Mouse (Mus musculus): ENCODE measurements around the gene Utrn. TPM values are rescaled to one million over a fixed set of nuclear protein-coding genes. Genes with fewer than 3 reads are reported as not detected.

Utrn gene
- polyA plus RNA-seq, 1 experiment from 2014 or later = 89.8 TPM

GRCm38 (mm10) chr10:12423994-12424725, 445.0 kb downstream of the Utrn start:
- no peak overlapping the region for H3K27ac ChIP-seq (replicated peaks)
- no peak for ATAC-seq (ENCODE audit: insufficient number of reproducible peaks, low FRiP score, low TSS enrichment, low read depth)
- H3K36me3 ChIP-seq = no peaks in the 10 kb centered on the region
- WGBS = 77% methylated on average over 7 of the region's 7 CpGs
- no peak overlapping the region for H3K9ac ChIP-seq
- H3K27me3 ChIP-seq = no peaks in the 10 kb centered on the region
- H3K4me2 ChIP-seq (replicated peaks) = no peak overlapping the region
- no peaks in the 10 kb centered on the region for H3K9me3 ChIP-seq (replicated peaks)
- H3K4me3 ChIP-seq (replicated peaks) = no peak overlapping the region
- H3K4me1 ChIP-seq = no peaks in the 10 kb centered on the region

- Histone ChIP-seq H3K27ac (replicated peaks) (no peak overlapping the region), H3K4me1 (no peaks in the 10 kb centered on the region), H3K36me3 (peaks cover 12% of the 10 kb centered on the region), H3K27me3 (no peaks in the 10 kb centered on the region), H3K9ac (no peak overlapping the region), H3K4me2 (replicated peaks) (no peak overlapping the region), H3K4me3 (replicated peaks) (no peak overlapping the region), H3K9me3 (replicated peaks) (no peaks in the 10 kb centered on the region)
- 84% methylated on average over 3 of the region's 3 CpGs for WGBS
- ATAC-seq (ENCODE audit: insufficient number of reproducible peaks, low FRiP score, low TSS enrichment, low read depth) = no peak
Measured at GRCm38 (mm10) chr10:12414967-12415366, 454.2 kb downstream of the Utrn start.

- Histone ChIP-seq H3K4me3 (replicated peaks) (no peak overlapping the region), H3K4me2 (replicated peaks) (no peak overlapping the region), H3K9ac (no peak overlapping the region), H3K27ac (replicated peaks) (no peak overlapping the region), H3K4me1 (no peaks in the 10 kb centered on the region), H3K27me3 (no peaks in the 10 kb centered on the region), H3K36me3 (peaks cover 34% of the 10 kb centered on the region), H3K9me3 (replicated peaks) (no peaks in the 10 kb centered on the region)
- ATAC-seq (ENCODE audit: insufficient number of reproducible peaks, low FRiP score, low TSS enrichment, low read depth) = no peak
- 84% methylated on average over 12 of the region's 12 CpGs for WGBS
Measured at GRCm38 (mm10) chr10:12406338-12407110, 462.6 kb downstream of the Utrn start.

- no peak overlapping the region for H3K4me2 ChIP-seq (replicated peaks)
- WGBS = 63% methylated on average over 2 of the region's 2 CpGs
- no peaks in the 10 kb centered on the region for H3K9me3 ChIP-seq (replicated peaks)
- H3K9ac ChIP-seq = no peak overlapping the region
- H3K27ac ChIP-seq (replicated peaks) = no peak overlapping the region
- no peaks in the 10 kb centered on the region for H3K27me3 ChIP-seq
- no peaks in the 10 kb centered on the region for H3K4me1 ChIP-seq
- H3K36me3 ChIP-seq = peaks cover 26% of the 10 kb centered on the region
- ATAC-seq (ENCODE audit: insufficient number of reproducible peaks, low FRiP score, low TSS enrichment, low read depth) = no peak
- H3K4me3 ChIP-seq (replicated peaks) = no peak overlapping the region
Measured at GRCm38 (mm10) chr10:12399450-12399849, 469.7 kb downstream of the Utrn start.

GRCm38 (mm10) chr10:12380139-12380538, 489.0 kb downstream of the Utrn start:
- Histone ChIP-seq H3K27me3 (no peaks in the 10 kb centered on the region), H3K9me3 (replicated peaks) (no peaks in the 10 kb centered on the region), H3K4me2 (replicated peaks) (no peak overlapping the region), H3K9ac (no peak overlapping the region), H3K4me1 (no peaks in the 10 kb centered on the region), H3K4me3 (replicated peaks) (no peak overlapping the region), H3K36me3 (no peaks in the 10 kb centered on the region), H3K27ac (replicated peaks) (no peak overlapping the region)
- WGBS = 97% methylated on average over 1 of the region's 1 CpGs
- no peak for ATAC-seq (ENCODE audit: insufficient number of reproducible peaks, low FRiP score, low TSS enrichment, low read depth)

GRCm38 (mm10) chr10:12379123-12379522, 490.0 kb downstream of the Utrn start:
- Histone ChIP-seq H3K4me2 (replicated peaks) (no peak overlapping the region), H3K36me3 (no peaks in the 10 kb centered on the region), H3K9me3 (replicated peaks) (no peaks in the 10 kb centered on the region), H3K27ac (replicated peaks) (no peak overlapping the region), H3K9ac (no peak overlapping the region), H3K4me3 (replicated peaks) (no peak overlapping the region), H3K4me1 (no peaks in the 10 kb centered on the region), H3K27me3 (no peaks in the 10 kb centered on the region)
- no peak for ATAC-seq (ENCODE audit: insufficient number of reproducible peaks, low FRiP score, low TSS enrichment, low read depth)
- WGBS = 100% methylated on average over 1 of the region's 1 CpGs

GRCm38 (mm10) chr10:12377727-12378126, 491.4 kb downstream of the Utrn start:
- no peaks in the 10 kb centered on the region for H3K4me1 ChIP-seq
- H3K9ac ChIP-seq = no peak overlapping the region
- no peaks in the 10 kb centered on the region for H3K9me3 ChIP-seq (replicated peaks)
- no peaks in the 10 kb centered on the region for H3K36me3 ChIP-seq
- H3K4me2 ChIP-seq (replicated peaks) = no peak overlapping the region
- no peak overlapping the region for H3K4me3 ChIP-seq (replicated peaks)
- ATAC-seq (ENCODE audit: insufficient number of reproducible peaks, low FRiP score, low TSS enrichment, low read depth) = no peak
- WGBS = 60% methylated on average over 3 of the region's 3 CpGs
- H3K27me3 ChIP-seq = no peaks in the 10 kb centered on the region
- H3K27ac ChIP-seq (replicated peaks) = no peak overlapping the region

GRCm38 (mm10) chr10:12376015-12376414, 493.1 kb downstream of the Utrn start:
- Histone ChIP-seq H3K27ac (replicated peaks) (no peak overlapping the region), H3K36me3 (no peaks in the 10 kb centered on the region), H3K9ac (no peak overlapping the region), H3K4me1 (no peaks in the 10 kb centered on the region), H3K9me3 (replicated peaks) (no peaks in the 10 kb centered on the region), H3K27me3 (no peaks in the 10 kb centered on the region), H3K4me3 (replicated peaks) (no peak overlapping the region), H3K4me2 (replicated peaks) (no peak overlapping the region)
- ATAC-seq (ENCODE audit: insufficient number of reproducible peaks, low FRiP score, low TSS enrichment, low read depth) = no peak
- 80% methylated on average over 2 of the region's 2 CpGs for WGBS

GRCm38 (mm10) chr10:12374741-12375140, 494.4 kb downstream of the Utrn start:
- no peak overlapping the region for H3K4me2 ChIP-seq (replicated peaks)
- no peak overlapping the region for H3K9ac ChIP-seq
- H3K4me1 ChIP-seq = no peaks in the 10 kb centered on the region
- no peak overlapping the region for H3K27ac ChIP-seq (replicated peaks)
- no peak overlapping the region for H3K4me3 ChIP-seq (replicated peaks)
- H3K9me3 ChIP-seq (replicated peaks) = no peaks in the 10 kb centered on the region
- no peaks in the 10 kb centered on the region for H3K36me3 ChIP-seq
- H3K27me3 ChIP-seq = no peaks in the 10 kb centered on the region
- WGBS = 90% methylated on average over 1 of the region's 1 CpGs
- no peak for ATAC-seq (ENCODE audit: insufficient number of reproducible peaks, low FRiP score, low TSS enrichment, low read depth)

- Histone ChIP-seq H3K4me2 (replicated peaks) (no peak overlapping the region), H3K9me3 (replicated peaks) (no peaks in the 10 kb centered on the region), H3K36me3 (no peaks in the 10 kb centered on the region), H3K4me3 (replicated peaks) (no peak overlapping the region), H3K27ac (replicated peaks) (no peak overlapping the region), H3K27me3 (no peaks in the 10 kb centered on the region), H3K9ac (no peak overlapping the region), H3K4me1 (no peaks in the 10 kb centered on the region)
- no peak for ATAC-seq (ENCODE audit: insufficient number of reproducible peaks, low FRiP score, low TSS enrichment, low read depth)
- 60% methylated on average over 4 of the region's 4 CpGs for WGBS
Measured at GRCm38 (mm10) chr10:12354556-12354955, 514.6 kb downstream of the Utrn start.

- Histone ChIP-seq H3K4me1 (no peaks in the 10 kb centered on the region), H3K27ac (replicated peaks) (no peak overlapping the region), H3K4me2 (replicated peaks) (no peak overlapping the region), H3K4me3 (replicated peaks) (no peak overlapping the region), H3K9ac (no peak overlapping the region), H3K27me3 (no peaks in the 10 kb centered on the region), H3K36me3 (no peaks in the 10 kb centered on the region), H3K9me3 (replicated peaks) (no peaks in the 10 kb centered on the region)
- no peak for ATAC-seq (ENCODE audit: insufficient number of reproducible peaks, low FRiP score, low TSS enrichment, low read depth)
- 72% methylated on average over 5 of the region's 5 CpGs for WGBS
Measured at GRCm38 (mm10) chr10:12354106-12354505, 515.1 kb downstream of the Utrn start.

Measured in embryonic facial prominence, embryonic 15.5 days (tissue).